Mouse (Mus musculus): Measurements from ENCODE around the gene Metap2.

Gene Metap2

DNA sequence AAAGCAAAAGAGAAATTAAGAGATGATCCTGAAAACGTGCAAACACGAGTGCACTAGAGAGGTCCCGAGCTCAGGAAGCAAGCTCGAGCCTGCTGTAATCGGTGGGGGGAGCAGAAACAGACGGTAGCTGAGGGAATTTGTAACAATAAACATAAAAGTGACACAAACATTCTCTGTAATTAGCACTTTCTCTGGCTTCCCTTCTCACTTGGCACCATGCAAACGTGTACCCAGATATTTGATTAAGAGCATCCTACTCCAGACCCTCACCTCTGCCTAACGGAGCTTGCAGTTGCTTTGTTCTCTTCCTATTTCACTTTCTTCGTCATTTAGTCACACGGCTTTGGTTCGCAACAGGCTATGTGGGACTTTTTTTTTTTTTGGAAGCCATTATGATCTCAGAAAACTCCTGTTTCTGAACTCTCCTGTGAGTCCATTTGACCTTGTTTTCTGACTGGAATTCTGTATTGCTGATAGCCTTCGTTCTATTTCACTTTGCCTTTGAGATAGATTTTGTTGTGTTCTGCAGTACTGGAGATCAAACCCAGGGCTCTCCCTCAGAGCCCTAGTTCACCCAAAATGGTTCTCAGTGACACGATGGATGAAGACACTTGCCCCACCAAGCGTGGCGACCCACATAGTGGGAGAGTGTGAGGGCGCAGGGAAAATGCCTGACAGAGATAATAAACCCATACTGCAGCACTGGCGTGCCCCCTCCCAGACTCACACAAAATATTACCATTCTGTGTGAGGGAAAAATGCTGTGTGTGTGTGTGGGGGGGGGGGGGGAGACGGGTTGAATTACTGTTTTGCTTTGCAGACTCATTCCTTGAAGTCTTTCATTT lies 64.9 kb downstream of the Metap2 start:
- ChIA-PET CTCF (interaction anchor here in 3 of 4 experiments (1.3 to 2.5 kb wide), 3 partner anchors 14 kb away, joined by 3 to 13 read pairs (median 9); no protein-coding TSS in a partner anchor), POLR2A (interaction anchor here in 2 of 4 experiments (0.5 to 5.9 kb wide), 13 partner anchors 8 to 588 kb away, joined by 3 to 48 read pairs (median 4); no protein-coding TSS in a partner anchor)

DNA sequence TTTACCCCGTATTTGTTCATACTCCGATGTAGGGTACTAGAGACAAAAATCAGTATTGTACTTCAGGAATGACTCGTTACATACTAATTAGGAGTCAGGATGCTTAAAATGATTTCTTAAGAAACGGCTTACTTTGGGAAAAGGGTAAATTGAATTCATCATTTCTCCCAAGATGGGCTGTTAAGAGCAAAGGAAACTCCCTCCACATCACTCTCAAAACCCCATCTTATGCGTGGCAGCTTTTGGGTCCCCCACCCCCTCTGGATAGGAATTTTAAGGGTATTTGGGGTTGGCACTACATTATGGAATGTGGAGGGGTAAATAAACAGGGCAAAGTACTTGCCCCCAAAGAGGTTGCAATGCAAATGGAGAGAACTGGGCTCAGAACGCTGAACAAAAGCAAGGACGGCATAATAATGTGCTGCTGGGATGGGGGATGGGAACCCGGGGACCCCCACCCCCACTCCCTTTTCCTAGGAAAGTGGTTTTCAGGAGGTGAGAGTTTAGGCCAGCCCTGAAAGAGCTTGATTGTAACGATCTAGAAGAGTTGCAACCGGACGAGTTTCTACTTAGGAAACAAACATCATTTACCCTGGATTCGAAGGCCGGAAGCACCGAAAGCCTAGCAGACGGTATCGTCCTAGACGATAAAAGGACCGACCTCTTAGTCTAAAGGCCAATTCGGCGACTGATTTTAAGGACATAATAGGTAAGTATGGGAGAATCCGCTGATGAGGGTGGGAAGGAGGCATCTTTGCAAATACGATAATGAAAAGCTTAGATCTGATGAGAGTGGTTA lies 65.8 kb downstream of the Metap2 start, which contains the start of gene Usp44:
Gene Usp44, plus strand, starts transcription at position 625 of the 799 bp plus-strand sequence.
- CTCF ChIA-PET: interaction anchor here in 1 of 4 experiments (1.3 kb wide), 1 partner anchor 13 kb away, joined by 3 read pairs; no protein-coding TSS in a partner anchor
- POLR2A ChIA-PET: interaction anchor here in 2 of 4 experiments (0.5 to 5.9 kb wide), 10 partner anchors 9 to 589 kb away, joined by 3 to 48 read pairs (median 4); partner anchors contain the start of genes Fgd6 (in 1 of the 2) and Vezt (in 1 of the 2)

DNA sequence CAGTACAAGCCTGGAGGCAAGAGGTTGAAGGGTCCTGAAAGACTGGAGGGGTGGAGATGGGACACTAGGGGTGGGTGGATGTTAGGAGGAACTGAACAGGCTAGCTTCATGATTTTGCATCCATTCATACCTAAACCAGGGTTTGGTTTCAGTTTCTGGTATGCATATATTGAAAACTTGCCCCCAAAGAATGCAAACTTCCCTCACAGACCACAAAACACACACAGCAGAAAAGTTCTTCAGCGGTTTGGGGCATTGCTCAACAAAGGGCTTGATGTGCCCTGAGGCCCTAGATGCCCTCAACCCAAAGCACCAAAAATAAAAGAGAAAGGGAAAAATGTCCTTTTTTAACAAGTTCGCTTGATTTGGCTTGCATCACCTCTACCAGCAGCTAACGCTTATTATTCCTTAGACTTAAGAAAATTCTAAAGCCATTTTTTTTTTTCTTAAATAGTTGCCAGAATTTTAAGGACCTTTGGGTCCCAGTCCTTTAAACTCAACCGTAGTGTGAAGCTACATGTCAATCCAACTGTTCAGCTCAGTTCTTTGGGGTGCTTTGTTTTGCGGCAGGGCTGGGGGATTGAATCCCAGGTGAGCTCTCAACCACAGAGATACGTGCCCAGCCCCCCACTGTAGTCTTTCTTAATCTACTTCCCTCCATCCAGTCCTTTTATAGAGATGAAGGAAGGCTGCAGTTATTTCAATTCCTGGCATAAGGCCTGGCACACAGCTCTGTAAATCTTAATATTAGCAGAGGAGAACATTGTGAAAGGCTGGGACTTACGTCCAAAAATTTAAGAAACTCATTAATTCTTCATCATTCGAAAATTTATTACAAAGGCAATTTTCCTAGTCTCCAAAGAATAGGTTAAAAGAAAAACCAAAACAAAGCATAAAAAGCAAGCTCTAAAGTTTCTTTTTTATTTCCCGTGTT lies 66.7 kb downstream of the Metap2 start:
- POLR2A ChIA-PET: interaction anchor here in 2 of 4 experiments (0.5 to 5.9 kb wide), 5 partner anchors 9 to 205 kb away, joined by 3 to 48 read pairs (median 3); partner anchors contain the start of genes Fgd6 (in 1 of the 2) and Vezt (in 1 of the 2)
- CTCF ChIA-PET: interaction anchor here in 2 of 4 experiments (0.5 to 1.4 kb wide), 2 partner anchors 12 to 59 kb away, joined by 3 to 4 read pairs; no protein-coding TSS in a partner anchor

DNA sequence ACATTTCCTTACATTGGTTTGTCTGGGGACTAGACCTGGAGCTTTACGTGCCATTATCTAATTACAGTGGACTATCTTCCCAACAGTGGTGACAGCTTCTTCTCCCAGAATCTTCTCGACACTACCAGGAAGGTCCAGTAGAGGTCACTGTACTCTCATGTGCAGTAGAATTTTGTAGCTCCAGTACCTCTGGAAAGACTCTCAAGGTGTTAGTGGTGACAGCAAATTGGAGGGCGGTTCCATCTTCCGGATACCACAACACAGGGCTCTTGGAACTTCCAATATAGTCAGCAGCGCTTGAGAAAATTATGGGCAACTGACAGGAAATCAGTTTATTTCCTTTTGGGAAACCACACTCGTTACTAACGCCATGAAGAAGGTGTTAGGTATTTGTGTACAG lies 78.2 kb downstream of the Metap2 start:
- ChIA-PET CTCF (interaction anchor here (0.5 to 2.2 kb wide), 66 partner anchors 8 to 1159 kb away, joined by 3 to 15 read pairs (median 4); partner anchors contain the start of genes Vezt (in 2 of the 4), Fgd6 (in 1 of the 4), Ndufa12 (in 1 of the 4) and Usp44 (in 1 of the 4)), POLR2A (interaction anchor here in 3 of 4 experiments (0.8 to 6.1 kb wide), 16 partner anchors 8 to 329 kb away, joined by 3 to 48 read pairs (median 3); partner anchors contain the start of genes Fgd6 (in 2 of the 3), Vezt (in 2 of the 3), Nr2c1 (in 1 of the 3) and Usp44 (in 1 of the 3))

DNA sequence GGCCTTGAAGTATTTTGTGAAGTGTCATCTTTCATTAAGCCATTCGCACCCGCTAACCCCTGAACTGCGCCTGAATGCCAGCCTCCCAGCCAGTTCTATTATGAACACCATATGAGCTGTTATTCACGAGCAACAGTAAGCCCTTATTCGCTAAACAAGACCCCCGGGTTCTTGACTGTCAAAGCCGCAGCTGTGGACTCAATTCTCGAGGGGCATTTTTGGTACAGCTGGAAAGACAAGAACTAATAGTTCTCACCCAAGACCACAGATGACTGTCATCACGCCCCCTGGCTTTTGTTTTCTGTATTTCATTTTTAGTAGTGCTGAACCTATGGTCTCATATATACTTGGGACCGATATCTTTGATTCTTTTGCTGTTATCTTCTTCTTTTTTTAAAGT lies 83.1 kb downstream of the Metap2 start:
- CTCF ChIA-PET: interaction anchor here in 2 of 4 experiments (0.9 to 3.0 kb wide), 15 partner anchors 28 to 384 kb away, joined by 3 to 12 read pairs (median 5); no protein-coding TSS in a partner anchor

DNA sequence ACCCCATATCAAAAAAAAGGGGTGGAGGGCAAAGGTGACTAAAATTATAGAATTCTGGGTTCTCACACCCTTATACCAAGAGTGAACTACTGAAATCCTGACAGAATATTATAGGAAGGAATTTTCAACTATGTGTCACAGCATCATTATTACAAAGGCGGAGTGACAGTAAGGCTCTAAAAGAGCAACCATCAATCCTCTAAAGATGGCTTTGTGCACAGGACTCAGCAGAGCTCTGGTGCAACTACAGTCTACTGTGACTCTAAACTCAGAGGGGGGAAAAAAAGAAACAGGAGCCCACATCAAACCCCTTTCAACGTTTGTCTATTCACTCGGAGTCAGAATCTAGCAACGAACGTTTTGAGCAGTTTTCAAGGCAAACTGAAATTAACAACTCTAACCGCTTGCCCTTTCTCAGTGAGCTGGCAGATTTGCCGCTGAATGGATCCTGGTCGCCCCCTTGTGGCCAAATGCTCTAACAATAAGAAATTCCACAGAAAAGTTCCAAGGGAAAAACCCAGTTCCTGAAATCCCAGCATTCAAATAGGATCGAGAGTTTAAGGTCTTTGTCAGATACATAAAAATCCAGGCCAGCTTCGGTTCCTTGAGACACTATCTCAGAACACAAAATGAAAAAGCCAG lies 84.0 kb downstream of the Metap2 start:
- ChIA-PET POLR2A (interaction anchor here in 3 of 4 experiments (0.6 to 2.5 kb wide), 9 partner anchors 9 to 360 kb away, joined by 3 to 11 read pairs (median 4); partner anchors contain the start of gene Lta4h (in 1 of the 3)), CTCF (interaction anchor here (0.5 to 3.0 kb wide), 35 partner anchors 9 to 1629 kb away, joined by 3 to 12 read pairs (median 4); partner anchors contain the start of genes Amdhd1 (in 1 of the 4) and Ndufa12 (in 1 of the 4))

More for the DNA sequence above, 83.1 kb downstream of the Metap2 start:
- POLR2A ChIA-PET: interaction anchor here in 1 of 4 experiments (0.8 to 2.0 kb wide), 4 partner anchors 8 to 225 kb away, joined by 3 to 11 read pairs (median 4); no protein-coding TSS in a partner anchor

DNA sequence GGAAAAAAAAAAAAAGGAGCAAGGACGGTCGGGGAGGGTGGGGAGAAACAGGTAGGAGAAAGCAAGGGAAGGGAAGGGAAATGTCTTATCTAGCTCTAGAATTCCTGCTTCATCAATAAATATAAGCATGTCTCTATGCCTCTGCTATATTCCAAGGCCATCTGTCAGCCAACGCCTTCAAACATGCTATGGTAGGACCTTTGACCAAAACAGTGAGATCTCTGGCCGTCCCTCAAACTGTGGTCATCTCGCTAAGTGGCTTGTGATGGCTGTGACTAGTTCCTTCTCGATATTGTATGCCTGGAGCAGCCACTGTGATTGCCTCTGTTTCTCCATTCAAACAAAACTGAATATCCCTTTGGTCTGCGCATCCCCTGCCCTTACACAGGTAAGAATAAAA lies 84.8 kb downstream of the Metap2 start:
- ChIA-PET POLR2A (interaction anchor here in 2 of 4 experiments (0.6 to 2.5 kb wide), 5 partner anchors 9 to 359 kb away, joined by 3 to 5 read pairs (median 4); partner anchors contain the start of gene Lta4h (in 1 of the 2)), CTCF (interaction anchor here in 3 of 4 experiments (0.7 to 3.0 kb wide), 5 partner anchors 17 to 437 kb away, joined by 3 to 12 read pairs (median 3); no protein-coding TSS in a partner anchor)

DNA sequence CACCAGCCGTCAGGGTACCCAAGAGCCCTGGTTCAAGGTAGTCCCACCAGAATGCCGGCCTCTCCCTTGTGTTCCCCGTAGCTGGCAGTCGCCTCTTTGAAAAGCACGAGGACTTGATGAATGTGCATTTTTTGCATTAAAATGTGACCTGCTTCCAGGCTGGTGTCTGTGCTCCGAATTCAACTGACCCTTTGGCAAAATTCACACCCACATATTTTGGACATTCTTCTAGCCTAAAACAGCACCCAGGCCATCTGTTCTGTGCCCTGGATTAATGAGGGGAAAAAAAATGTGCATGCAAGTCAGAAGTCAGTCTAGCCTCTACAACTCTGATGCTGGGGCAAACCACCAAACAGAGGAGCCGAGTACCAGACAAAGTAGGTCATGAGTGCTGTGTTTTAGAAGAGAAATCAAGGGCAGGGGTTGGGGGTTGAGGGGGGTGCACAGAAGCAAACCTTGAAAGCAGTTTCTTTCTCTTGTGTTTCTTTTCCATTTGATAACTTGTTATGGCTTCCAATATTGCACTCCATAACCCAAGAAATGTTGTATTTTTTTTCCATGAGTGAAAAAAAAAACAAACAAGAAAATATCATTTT lies 86.2 kb downstream of the Metap2 start:
- POLR2A ChIA-PET: interaction anchor here in 3 of 4 experiments (0.6 to 3.2 kb wide), 5 partner anchors 9 to 358 kb away, joined by 3 to 22 read pairs (median 4); partner anchors contain the start of gene Lta4h (in 1 of the 3)
- CTCF ChIA-PET: interaction anchor here (0.6 to 2.6 kb wide), 5 partner anchors 8 to 242 kb away, joined by 3 to 12 read pairs (median 4); no protein-coding TSS in a partner anchor

DNA sequence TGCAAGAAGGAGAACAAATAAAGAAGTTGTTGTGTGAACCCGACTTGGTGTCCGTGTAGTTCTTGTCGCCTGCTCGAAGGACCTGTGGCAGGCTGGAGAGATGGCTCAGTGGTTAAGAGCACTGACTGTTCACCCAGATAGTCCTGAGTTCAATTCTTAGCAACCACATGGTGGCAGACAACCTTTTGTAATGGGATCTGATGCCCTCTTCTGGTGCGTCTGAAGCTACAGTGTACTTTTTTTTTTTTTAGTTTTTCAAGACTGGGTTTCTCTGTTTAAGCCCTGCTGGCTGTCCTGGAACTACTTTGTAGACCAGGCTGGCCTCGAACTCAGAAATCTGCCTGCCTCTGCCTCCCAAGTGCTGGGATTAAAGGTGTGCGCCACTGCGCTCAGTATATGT lies 87.5 kb downstream of the Metap2 start:
- POLR2A ChIA-PET: interaction anchor here in 3 of 4 experiments (0.6 to 3.2 kb wide), 10 partner anchors 10 to 377 kb away, joined by 3 to 22 read pairs (median 4); partner anchors contain the start of gene Lta4h (in 1 of the 3)
- CTCF ChIA-PET: interaction anchor here in 3 of 4 experiments (1.0 to 2.6 kb wide), 3 partner anchors 9 to 32 kb away, joined by 3 to 12 read pairs (median 4); no protein-coding TSS in a partner anchor
